In the genomic region with DNA sequence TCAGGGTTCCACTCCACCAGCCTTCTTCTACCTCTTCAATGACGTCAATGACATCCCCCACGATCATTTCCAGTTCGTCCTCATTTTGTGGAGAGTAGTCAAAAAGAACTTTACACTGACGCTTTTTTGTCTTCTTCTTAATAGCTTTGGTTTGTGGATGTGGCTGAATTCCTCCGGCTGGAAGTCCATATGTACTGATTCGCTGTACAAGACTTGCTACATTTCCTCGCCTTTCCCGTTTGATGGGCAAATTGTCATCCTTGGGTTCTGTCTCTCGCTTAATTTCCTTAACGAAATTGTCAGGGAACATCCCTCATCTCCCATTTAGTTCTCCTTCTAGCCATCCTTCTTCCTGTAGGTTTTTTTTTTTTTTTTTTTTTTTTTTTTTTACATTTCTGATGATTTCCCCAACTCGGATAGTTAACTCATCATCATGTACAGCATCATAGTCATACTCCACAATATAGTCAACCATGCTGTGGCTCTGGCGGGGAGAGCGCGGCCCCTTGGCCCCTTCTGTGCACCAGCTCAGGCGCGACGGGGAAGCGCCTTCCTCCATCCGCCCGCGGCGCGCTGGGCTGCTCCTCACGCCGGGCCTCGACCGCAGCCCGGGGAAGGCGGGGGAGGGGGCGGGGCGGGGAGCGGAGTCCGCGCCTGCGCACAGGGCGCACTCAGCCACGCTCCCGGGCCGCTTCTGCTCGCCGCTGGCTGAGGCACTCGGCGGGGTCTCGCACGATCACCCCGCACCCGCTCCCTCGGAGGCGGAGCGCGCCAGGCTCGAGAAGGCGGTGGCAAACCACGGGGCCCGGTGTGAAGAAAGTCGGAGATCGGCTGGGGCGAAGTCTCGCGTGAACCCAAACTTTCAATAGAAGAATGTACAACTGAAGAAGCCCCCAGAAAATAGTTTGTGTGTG, we compare ENCODE assay signal across 9 mouse cellular contexts. TPM values are rescaled to one million over a fixed set of nuclear protein-coding genes. Genes with fewer than 3 reads are reported as not detected.
A peak's percentile ranks its signal among the peaks of the same experiment; 100 is the strongest.
DNase-seq lines count a peak whose midpoint lies in the region; ATAC-seq and TF ChIP-seq lines count a peak whose summit lies in the region.
"Had no signal": no experiment of that assay in that cellular context is flagged by ENCODE, and none has a peak within 500 bp of the region (broad histone marks: within the 10 kb centered on the region; RNA-seq: fewer than 3 reads in every experiment).

No protein-coding gene starts in this region.

- peak; percentile 79 for DNase-seq in G1E (ENCODE audit: low spot score)
- peak; percentile 62 for DNase-seq in cerebellum, adult 11-12 months
- DNase-seq in forebrain, postnatal 0 days = peak; percentile 87
- peak; percentile 83 for DNase-seq in heart, postnatal 4 days
- DNase-seq in layer of hippocampus, adult 9-11 months = peak; percentile 39
- DNase-seq in lung, postnatal 0 days (ENCODE audit: low spot score) = peak; percentile 88
- DNase-seq in ovary, postnatal 14 days (ENCODE audit: low spot score) = peak; percentile 68
- DNase-seq in thymus, postnatal 0 days (ENCODE audit: low spot score) = peak; percentile 90

- peak; percentile 71 for ATAC-seq in G1E (ENCODE audit: extremely low read depth, insufficient number of reproducible peaks, low FRiP score, poor library complexity, severe bottlenecking)
- ATAC-seq in forebrain, postnatal 0 days = peak; percentile 96
- ATAC-seq in lung, postnatal 0 days = peak; percentile 97

- peak overlapping the region; percentile 66 for H3K4me2 ChIP-seq in forebrain, postnatal 0 days (ENCODE audit: low read depth)
- H3K4me2 ChIP-seq in lung, postnatal 0 days (replicated peaks; ENCODE audit: low read depth, low read length) = peak overlapping the region; percentile 60

- 4% methylated on average over 57 of the region's 60 CpGs for WGBS in forebrain, postnatal 0 days
- 7% methylated on average over 53 of the region's 60 CpGs for WGBS in lung, postnatal 0 days

- no peak for TF ChIP-seq EP300 in lung, postnatal 0 days (IDR thresholded peaks at IDR 0.05)

- no peak for TF ChIP-seq CTCF in G1E (IDR thresholded peaks at IDR 0.05; ENCODE audit: low read depth, low read length)
- no peak for TF ChIP-seq CTCF in forebrain, postnatal 0 days (IDR thresholded peaks at IDR 0.05; ENCODE audit: low read depth)
- TF ChIP-seq CTCF in lung, postnatal 0 days (IDR thresholded peaks at IDR 0.05) = no peak

- peaks cover 6% of the 10 kb centered on the region for H3K27me3 ChIP-seq in G1E (ENCODE audit: insufficient read depth, low read length)
- H3K27me3 ChIP-seq in forebrain, postnatal 0 days (ENCODE audit: insufficient read depth, low read length) = no peaks in the 10 kb centered on the region
- no peaks in the 10 kb centered on the region for H3K27me3 ChIP-seq in lung, postnatal 0 days (replicated peaks; ENCODE audit: insufficient read depth, low read length)

- H3K4me3 ChIP-seq in G1E (ENCODE audit: low read depth, low read length) = peak overlapping the region; percentile 68
- peak overlapping the region; percentile 48 for H3K4me3 ChIP-seq in forebrain, postnatal 0 days (ENCODE audit: low read depth, low read length)
- peak overlapping the region; percentile 37 for H3K4me3 ChIP-seq in lung, postnatal 0 days (ENCODE audit: low read depth, low read length)

- no peaks in the 10 kb centered on the region for H3K9me3 ChIP-seq in G1E (replicated peaks)
- H3K9me3 ChIP-seq in forebrain, postnatal 0 days (ENCODE audit: low read length) = no peaks in the 10 kb centered on the region
- no peaks in the 10 kb centered on the region for H3K9me3 ChIP-seq in lung, postnatal 0 days (ENCODE audit: low read length)

- H3K27ac ChIP-seq in forebrain, postnatal 0 days (ENCODE audit: low read depth, low read length) = peak overlapping the region; percentile 62; the same call in 1 of the 2 replicates
- peak overlapping the region; percentile 51 for H3K27ac ChIP-seq in lung, postnatal 0 days (ENCODE audit: low read length)
- H3K27ac ChIP-seq: macrophage had no signal

- H3K4me1 ChIP-seq in G1E (ENCODE audit: insufficient read depth, low read depth, low read length) = no peaks in the 10 kb centered on the region; the same call in 1 of the 2 replicates
- 0 out of 2 replicates have a peak, but pooled peaks cover 4% of the 10 kb centered on the region for H3K4me1 ChIP-seq in forebrain, postnatal 0 days (ENCODE audit: insufficient read depth)
- no peaks in the 10 kb centered on the region for H3K4me1 ChIP-seq in lung, postnatal 0 days (ENCODE audit: insufficient read depth, low read depth, low read length)

- H3K9ac ChIP-seq in forebrain, postnatal 0 days = peak overlapping the region; percentile 50
- H3K9ac ChIP-seq in lung, postnatal 0 days (replicated peaks; ENCODE audit: low read depth) = peak overlapping the region; percentile 44

- no peaks in the 10 kb centered on the region for H3K36me3 ChIP-seq in G1E (replicated peaks)
- H3K36me3 ChIP-seq in forebrain, postnatal 0 days (ENCODE audit: insufficient read depth) = no peaks in the 10 kb centered on the region
- H3K36me3 ChIP-seq in lung, postnatal 0 days (ENCODE audit: insufficient read depth, low read length) = no peaks in the 10 kb centered on the region

RNA-seq across cellular contexts. Expression of a gene that starts 12.4 kb away (rescaled TPM):
- total RNA-seq in G1E (2014; fragmentation: Nextera tagmentation) (not detected in 2 replicates), G1E (2017) (0.29 and 0.49 TPM in 2 replicates)
- polyA plus RNA-seq in G1E (2012) = not detected in 2 replicates
- total RNA-seq in forebrain, postnatal 0 days (2014; rRNA removed) = 71.5 and 96.0 TPM in 2 replicates
- polyA plus RNA-seq in forebrain, postnatal 0 days (2015; fragmentation: Nextera tagmentation; extraction: Ambion mirVana) = 26.3 and 26.4 TPM in 2 replicates
- total RNA-seq in heart, postnatal 4 days (2021) = 1 to 10 TPM; 7.6 to 7.7 TPM
- polyA plus RNA-seq in lung, postnatal 0 days (2015; fragmentation: Nextera tagmentation; extraction: Ambion mirVana) = 2.4 and 4.2 TPM in 2 replicates
- 0.49 and 0.51 TPM in 2 replicates for polyA plus RNA-seq in thymus, postnatal 0 days (2015; fragmentation: Nextera tagmentation; extraction: Ambion mirVana)

Comparison
In these comparisons a context has a peak if more than half of its experiments do, and no peak if none do; other contexts are left out.
1. Peak in every context shown above with its lines: DNase-seq, ATAC-seq, H3K4me3 ChIP-seq and H3K27ac ChIP-seq.
2. DNase-seq: peak in every context shown above with its lines; median percentile 90 in thymus, postnatal 0 days; 88 in lung, postnatal 0 days; 87 in forebrain, postnatal 0 days; 83 in heart, postnatal 4 days; 79 in G1E; 68 in ovary, postnatal 14 days; 62 in cerebellum, adult 11-12 months; 39 in layer of hippocampus, adult 9-11 months.